Mouse (Mus musculus) spleen, postnatal 10 days (tissue): ENCODE measurements around the gene Plekhm2.
A peak's percentile ranks its signal among the peaks of the same experiment; 100 is the strongest.

Source experiments
- DNase-seq, 2 experiments: peaks; one replicate each; pipeline ENCODE4 v3.0.0; 2021 to 2022; ENCODE audit warnings: low spot score in 2 of 2

The Plekhm2 gene

DNA sequence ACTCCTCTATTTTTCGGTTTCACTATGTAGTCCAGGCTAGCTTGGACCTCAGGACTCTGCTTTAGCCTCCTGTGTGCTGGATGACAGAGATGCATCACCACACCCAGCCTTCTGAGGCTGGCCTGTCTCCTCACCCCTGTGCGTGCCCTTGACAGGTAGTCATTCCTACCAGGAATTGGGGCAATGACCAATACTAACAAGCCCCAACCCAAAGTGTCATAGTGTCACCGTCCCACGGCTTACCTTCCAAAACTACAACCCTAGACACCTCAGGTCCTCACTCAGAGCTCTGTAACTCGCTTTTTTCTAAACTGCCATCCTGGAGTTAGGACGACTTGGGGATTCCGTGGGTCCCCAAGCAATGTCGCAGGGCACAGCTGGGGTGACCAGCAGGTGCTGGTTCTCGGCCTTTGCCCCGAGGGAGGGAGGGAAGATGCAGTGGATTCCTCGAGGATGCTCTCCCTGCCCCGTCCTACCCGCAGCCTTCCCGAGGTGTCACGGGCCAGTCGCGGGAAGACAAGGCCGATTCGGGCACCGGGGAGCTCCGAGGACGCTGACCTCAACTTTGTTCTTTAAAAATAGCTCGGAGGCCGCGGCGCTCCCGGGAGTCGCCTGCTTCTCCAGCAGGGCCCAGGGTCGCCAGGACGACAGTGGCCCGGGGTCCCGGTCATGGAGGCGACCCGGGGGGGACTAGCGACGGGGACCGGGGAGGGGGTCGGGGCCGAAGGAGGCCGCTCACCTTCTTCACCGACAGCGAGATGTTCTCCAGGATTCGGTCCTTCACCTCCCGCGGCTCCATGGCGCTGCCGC, 1.4 kb downstream of the Plekhm2 start:
- peak; percentile 53 to 65 for DNase-seq

DNA sequence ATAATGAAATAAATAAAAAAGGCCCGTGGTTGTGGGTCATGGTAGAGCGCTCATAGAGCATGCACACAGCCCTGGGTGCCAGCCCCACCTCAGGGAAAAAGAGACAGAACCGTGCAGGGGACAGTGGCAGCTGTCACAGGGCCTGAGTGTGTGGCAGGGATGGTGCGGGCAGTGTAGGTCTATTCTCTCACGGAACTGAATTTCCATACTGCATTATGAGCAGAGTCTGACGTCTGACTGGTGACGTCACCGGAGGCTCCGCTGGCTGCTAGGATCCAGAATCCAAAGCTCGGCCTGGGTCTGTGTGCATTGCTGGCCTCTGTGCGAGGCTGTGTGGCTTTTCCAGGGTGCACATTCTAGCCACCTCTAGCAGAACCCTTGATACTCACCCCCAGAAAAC, 3.8 kb downstream of the Plekhm2 start:
- no peak for DNase-seq

DNA sequence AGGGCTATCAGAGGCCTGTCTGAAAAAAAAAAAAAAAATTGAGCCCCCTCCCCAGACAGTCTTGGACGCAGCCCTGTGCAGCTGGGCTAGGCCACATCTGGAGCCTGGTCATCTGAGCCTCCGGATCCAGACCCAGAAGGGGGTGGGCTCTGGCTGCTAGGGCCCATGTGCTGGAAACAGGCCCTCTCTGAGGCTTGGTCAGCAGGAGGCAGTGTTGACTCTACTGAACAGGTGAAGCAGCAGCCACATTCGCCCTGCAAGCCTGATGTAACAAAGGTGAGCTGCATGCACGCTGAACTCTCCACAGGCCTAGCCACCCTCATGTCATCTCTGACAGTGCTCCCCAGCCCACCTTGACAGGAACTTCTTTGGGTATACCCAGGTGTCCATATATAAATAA, 5.0 kb downstream of the Plekhm2 start:
- DNase-seq = peak in 1 of 2 experiments; percentile 45

DNA sequence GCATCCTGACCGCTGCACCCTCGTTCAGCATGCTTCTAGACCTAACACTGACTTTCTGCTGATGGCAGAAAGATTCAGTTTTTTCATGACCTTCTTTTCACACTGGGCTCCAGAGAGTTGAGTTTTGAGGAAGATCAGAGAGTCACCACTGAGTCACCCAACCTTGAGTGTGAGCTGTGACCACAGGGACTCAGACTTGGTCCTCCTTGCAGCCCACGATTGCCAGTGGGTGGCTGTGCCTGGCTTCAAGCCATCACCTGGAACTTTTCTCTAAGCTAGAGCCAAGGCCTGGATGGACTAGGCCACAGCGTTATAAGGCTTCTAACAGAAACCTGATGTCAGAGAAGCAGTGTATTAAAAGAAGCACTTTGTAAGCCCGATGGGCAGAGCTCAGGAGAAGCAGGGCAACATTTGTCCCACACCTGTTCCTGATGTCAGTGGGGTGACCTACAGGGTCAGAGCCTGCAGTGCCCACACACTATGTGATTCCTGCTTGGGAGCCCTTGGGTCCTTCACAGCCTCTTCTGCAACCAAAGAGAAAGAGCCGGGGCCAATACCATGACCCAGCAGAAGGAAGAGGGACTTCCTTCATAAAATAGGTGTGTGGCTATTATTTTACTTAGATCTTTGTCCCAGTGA, 5.7 kb downstream of the Plekhm2 start:
- no peak for DNase-seq

DNA sequence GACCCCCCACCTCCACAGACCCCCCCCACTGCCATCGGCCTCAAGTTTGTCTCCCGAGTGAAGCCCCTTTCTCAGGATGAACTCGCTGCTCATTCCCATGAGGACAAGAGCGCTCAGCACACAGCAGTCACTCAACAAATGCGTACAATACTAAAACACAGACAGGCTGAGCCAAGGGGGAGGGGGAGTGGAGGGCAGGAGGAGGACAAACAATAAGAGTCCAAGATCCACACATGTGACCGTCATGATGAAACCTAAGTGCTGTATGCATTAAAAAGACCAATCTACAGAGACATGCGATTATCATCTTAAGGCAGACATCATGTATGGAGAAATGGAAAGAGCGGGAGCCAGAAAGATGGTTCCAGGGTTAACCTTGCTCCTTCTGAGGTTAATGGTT, 7.8 kb downstream of the Plekhm2 start:
- DNase-seq = no peak

DNA sequence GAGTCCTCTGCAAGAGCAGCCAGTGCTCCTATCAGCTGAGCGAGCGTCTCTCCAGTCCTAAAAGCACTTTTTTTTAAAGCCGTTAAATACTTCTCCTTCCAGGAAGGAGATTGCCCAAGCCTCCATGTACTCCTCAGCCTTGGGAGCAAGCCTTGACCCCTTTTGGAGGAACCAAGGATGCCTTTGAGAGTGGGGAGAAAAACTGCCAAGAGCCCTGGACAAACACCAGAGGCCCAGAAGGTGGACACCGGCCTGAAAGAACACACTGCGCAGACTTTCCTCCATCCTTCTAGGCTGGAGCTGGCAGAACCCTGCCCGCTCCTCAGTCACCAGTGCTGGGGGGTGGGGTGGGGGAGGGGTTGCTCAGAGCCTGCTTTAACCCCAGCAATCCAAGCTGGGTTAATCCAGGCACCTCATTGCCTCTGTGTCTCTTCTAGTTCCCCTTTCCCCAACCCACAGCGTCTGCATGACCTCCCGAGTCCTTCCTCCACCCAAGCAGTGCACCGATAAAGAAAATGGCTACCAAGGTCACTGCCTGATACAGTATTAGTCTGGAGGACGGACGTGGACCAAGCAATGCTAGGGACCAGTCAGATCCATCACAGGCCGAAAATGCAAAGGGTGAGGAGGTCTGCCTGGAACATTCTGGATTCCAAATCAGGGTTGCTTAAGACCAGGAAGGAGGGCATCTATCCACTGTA, 8.6 kb downstream of the Plekhm2 start:
- no peak for DNase-seq

DNA sequence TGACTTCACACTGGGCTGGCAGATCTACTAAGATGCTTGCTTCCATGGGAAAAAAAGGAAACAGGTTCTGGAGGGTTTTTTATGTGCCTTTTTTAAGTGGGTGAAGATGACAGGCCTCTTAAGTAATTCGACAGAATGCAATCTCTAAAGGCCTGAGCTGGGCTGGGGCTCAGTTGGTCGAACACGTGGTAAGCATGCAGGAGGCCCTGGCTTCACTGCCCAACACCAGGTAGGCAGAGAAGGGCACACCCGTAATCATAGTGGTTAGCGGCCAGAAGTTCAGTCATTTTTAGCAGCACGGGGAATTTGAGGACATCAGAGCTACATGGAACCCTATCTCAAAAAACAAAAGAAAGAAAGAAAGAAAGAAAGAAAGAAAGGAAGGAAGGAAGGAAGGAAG, 10.2 kb downstream of the Plekhm2 start:
- no peak for DNase-seq

DNA sequence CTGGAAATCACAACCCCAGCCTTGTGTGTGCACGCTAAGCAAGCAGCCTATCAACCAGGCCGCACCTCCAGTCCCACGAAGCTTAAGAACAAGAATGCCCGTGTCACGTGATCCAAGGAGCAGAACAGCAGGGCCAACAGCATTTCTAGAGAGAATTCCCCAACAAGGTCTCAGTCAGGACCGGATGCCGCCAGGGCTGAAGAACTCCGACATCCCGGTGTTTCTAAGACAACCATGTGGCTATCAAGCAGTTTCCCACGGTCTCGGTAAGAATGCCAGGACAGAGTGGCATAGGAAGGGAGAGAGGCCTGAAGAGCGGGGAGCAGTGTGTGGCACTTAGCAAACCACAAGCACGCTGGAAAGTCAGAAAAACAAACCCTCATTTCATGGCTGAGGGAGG, 10.9 kb downstream of the Plekhm2 start:
- no peak for DNase-seq

DNA sequence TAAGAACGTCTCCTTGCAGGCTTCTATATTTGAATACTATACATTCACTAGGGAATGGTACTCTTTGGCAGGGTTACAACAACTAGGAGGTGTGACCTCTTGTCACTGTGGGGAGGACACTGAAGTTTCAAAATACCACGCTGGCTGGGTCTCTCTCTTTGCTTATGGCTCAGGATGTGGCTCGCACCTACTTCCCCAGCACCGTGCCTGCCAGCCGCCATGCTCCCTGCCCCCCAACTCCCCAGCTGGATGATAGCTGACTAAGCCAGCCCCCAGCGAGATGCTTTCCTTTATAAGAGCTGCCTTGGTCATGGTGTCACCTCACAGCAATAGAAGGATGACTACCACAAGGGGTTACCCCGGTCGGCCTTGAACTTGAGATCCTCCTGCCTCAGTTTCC, 11.7 kb downstream of the Plekhm2 start:
- DNase-seq = no peak

DNA sequence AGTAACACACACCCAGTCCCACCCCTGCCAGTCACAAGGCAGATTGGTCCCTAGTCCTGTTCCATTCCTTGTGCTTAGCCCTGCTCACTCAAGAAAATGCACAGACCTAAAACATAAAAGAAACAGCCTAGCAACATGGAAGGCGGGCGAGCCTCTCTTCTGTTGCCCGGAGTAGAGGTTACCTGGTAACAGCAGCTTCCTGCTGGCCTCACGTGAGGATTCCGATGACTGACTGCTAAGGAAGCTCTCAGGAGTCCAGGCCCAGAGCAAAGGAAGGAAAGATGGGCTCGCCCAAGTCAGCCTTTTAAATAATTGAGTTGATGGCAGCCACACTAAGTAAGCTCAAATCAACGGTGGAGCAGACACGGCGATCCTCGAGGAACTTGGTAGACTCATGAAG, 12.8 kb downstream of the Plekhm2 start:
- no peak for DNase-seq

DNA sequence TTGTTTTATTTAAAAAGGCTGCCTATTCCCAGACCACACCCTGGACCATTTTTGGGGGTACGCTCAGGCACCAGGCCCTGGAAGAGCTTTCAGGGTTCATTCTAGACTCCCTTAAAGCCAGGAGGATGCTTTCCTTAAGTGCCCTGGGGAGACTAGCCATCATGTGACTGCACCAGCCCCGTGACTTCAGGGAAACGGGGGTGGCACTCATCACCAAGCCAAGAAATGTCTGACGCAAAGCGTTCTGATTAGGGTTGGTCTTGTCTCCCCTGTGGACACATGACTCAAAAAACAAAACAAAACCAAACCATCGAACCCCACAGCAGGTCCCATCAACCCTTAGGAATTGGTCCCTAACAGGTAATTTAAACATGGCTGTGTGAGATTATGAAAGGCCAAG, 13.4 kb downstream of the Plekhm2 start:
- DNase-seq = no peak

DNA sequence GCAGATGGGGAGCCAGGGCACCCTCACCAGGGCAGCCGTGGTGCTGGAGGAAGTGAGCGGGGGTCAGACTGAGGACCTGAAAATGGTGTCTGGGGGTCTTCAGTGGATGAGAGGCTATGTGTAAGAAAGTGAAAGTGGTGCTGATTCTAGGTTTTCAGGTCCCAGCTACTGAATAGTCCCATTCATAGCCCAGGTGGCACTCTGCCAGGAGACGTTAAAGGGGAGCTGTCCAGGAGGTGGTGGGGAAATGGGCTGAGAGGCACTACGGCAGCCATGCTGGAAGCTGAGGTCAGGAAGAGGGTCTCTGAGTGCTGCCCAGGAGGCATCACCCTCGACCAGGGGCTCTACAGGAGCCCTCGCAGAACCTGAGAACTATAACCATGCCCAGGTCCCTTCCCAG, 15.5 kb downstream of the Plekhm2 start:
- no peak for DNase-seq

DNA sequence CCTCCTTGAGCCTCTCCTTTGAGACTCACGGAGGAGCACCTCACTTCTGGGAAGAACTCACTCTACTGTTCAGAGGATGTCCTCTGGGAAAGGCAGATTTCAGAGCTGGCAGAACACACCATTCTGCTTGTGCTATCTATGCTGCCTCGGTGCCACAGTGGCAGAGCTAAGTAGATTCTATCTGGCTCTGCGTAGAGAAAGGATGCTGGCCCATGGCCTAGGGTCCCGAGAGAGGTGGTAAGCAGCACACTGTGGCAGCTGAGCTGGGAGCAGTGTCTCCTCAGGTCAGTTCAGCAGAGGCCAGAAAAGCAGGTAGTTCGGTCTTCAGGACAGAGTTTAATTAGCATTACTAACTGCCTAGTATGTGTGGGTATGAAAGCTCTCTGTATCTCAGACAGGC, 16.4 kb downstream of the Plekhm2 start:
- DNase-seq = no peak

DNA sequence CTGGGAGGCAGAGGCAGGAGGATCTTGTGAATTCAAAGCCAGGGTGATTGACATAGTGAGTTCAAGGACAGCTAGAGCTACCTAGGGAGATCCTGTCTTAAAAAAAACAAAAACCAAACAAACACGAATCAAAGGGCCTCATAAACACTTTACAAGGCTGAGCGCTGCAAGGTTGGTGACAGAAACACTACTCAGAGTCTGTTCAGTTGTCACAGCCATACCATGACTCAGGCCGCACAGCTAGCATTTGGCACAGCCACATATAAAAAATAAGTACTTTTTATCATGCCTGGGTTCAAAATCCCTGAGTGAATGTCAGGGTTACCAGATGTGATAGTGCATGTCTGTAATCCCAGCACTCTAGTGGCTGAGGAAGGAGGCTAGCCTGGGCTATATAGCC, 17.5 kb downstream of the Plekhm2 start:
- no peak for DNase-seq

DNA sequence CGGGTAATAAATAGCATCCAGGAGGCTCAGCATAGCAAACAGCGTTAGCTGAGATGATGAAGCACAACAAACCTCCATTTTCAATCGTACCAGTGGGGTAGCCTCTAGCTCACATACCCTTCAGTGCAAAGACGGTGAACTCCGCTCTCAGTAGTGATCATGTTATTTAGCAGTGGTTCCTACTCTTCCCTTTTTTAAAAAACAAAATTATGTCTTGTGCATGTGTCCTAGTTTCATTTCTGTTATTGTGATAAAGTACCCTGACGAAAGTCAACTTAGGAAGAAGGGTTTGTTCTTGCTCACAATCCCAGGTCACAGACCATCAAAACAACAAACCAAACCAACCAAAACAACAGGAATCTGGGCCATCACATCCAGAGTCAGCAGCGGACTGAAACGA, 18.7 kb downstream of the Plekhm2 start:
- DNase-seq = no peak

DNA sequence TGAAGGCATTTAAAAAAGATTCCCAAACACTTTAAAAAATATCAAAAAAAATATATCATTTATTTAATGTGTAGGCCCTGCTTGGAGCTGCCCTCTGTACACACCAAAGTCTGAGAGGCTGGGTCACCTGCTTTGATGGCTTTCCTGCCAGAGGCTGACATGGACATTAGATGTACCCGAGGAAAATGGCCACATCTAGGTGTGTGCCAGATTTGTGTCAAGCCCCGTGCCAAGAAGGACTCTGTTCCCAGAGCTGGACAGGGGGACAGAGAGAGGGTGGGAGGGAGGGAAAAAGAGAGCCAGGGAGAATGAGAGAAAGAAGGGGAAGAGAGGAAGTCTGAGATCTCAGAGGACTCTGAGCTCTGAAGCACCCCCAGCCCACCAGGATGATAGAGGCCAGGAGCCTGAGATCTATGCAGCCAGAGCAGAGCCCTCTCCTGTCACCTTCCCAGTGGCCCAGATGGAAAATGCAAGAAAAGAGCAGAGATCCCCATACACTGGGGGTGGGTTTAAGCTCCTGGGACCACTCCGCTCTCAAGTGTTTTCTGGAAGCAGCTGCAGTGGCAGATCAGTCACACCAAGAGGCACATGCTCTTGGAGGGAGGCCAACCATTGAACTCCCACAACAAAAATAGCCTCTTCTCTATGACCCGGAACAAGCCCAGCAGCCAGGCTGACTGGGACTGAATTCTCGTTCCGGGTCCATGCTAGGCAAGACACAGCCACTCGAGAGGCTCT, 21.4 kb downstream of the Plekhm2 start:
- no peak for DNase-seq

DNA sequence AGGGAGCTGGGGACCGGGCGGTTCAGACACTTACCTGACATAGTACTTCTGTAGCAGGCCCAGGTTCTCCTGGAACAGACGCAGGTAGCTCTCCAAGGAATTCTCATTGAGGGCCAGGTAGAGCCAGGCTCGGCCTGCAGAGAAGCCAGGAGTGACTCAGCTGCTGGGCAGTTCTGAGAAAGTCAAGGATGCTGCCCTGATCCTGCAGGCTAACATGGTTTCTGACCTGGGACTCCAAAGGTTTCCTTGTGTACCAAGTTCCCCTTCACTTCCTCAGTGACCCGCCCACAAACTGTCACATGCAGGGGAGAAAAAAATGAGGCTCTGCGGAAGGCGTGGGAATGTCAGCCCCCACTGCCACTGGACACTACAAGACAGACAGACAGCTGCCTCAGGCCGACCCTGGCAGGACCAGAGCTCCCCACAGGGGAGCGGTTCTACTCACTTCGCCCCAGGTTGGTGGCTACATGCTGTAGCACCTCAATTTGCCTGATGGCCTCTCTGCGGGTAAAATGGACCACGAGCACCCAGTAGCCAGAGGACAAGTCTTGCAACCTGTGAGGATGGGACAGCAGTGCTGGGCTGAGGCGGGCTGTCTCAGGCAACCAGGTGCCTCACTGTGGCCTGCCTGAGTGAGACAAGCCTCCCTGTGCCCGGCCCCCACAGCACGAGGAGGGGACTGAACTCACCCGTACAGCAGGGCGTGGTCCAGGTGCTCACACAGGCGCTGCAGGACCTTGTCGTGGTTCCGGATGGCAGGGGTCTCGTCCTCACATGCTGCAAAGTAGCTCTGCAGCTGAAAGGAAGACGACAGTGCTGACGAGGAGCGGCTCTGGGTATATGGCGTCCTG, 22.5 kb downstream of the Plekhm2 start:
- no peak for DNase-seq

DNA sequence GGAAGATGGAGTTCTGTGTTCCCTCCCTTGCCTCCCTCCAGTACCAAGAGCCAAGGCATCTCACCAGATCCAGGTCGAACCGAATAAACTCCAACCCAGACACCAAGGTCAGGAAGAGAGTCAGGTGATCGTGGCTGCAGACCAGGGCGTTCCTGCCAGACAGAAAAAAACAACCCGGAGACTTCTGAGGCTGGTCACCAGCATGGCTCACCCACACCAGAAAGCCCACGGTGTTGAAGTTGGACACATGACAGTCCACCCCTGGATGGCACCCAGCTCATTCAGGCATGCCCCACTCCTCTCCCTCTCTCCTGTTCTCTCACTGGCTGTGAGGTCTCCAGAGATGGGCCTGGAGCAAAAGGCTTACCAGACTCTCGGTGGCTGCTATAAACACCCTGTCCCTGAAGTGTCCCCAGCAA, 23.3 kb downstream of the Plekhm2 start:
- no peak for DNase-seq

DNA sequence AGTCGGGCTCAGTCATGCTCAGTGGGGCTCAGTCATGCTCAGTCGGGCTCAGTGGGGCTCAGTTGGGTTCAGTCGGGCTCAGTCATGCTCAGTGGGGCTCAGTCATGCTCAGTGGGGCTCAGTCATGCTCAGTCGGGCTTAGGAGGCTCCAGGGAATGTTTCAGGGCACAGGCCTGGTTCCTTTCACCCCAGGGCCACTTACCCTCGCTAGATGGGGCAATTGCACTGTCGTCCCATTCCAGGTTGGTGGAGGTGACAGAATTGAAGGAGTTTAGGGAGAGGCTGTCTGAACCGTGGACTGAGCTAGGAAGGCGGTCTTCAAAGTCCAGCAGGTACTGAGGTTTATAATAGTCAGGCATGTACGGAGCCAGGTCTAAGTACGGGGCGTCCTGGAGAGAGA, 25.2 kb downstream of the Plekhm2 start:
- no peak for DNase-seq

DNA sequence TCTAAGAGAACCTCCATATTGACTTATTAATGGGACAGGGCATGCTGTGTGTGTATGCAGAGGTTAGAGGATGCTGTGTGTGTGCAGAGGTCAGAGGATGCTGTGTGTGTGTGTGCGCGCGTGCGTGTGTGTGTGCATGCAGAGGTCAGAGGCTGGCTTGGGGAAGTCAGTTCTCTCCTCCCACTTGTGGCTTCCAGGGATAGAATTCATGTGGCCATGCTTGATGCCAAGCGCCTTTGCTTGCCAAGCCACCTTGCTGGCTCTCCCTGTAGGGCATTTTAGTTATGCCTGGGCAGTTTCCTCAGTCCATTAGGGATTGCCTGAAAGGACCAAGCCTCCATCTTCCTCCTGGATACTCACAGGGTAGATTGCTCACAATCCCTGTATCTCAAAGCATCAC, 28.0 kb downstream of the Plekhm2 start:
- DNase-seq = no peak

DNA sequence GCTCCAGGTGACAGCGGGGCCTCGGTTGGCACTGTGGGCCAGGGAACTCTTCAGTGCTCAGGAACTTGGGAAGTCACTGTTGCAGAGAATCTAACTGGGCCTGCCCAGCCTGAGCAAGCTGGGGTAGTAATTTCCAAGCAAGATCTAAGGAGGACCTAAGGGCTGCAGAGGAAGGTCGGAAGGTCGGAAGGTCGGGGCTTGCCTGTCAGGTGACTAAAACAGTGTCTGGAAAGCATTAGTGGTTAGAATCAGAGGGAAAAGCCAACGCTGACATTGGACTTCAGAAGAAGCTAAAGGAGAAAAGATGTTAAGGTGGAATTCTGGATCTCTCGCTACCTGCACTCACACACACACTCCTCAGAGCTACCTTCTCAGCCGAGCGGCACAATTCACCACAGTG, 28.7 kb downstream of the Plekhm2 start:
- no peak for DNase-seq
